Mouse (Mus musculus) colon, adult 2 months (tissue): ENCODE data around the gene Tigd2. TPM values are rescaled to one million over a fixed set of nuclear protein-coding genes. Genes with fewer than 3 reads are reported as not detected.

Source experiments
- polyA plus RNA-seq: library from polyadenylated mRNA; depleted of rRNA; stranded (reverse); fragments of >200 nt; gene quantifications from 2 replicates; pipeline ENCODE4 v1.2.3, GENCODE M21; 2012; rRNA removed

The Tigd2 gene
- 3.5 and 3.9 TPM in 2 replicates for polyA plus RNA-seq

GRCm38 (mm10) chr6:59208685-59209298 lies at the start of gene Tigd2:
Gene Tigd2 (plus strand): TSS chr6:59208870.

Other genes starting within 250 kb of the Tigd2 start
- gene Fam13a, start 184.3 kb upstream of the Tigd2 start, polyA plus RNA-seq = 4.1 and 6.0 TPM in 2 replicates
- gene Gprin3, start 217.4 kb downstream of the Tigd2 start, polyA plus RNA-seq = 0.90 and 1.0 TPM in 2 replicates